Mouse (Mus musculus) lung, embryonic 14.5 days (tissue): ENCODE measurements at regions not wholly inside any gene's neighbourhood (a gene's known extent, or its start where the extent isn't known, plus 50 kb on each side); places are given as distances from the start of the nearest gene placed in this dataset.

Experiments used
- ATAC-seq: fragments of 200-750 bp; cut with Nextera tagmentation; 2 replicates; pipeline ENCODE4 v1.8.0; 2017; ENCODE audit warnings: mild to moderate bottlenecking, moderate TSS enrichment, moderate library complexity; ENCODE audit not compliant: insufficient read depth
- DNase-seq: peaks from one replicate; pipeline ENCODE4 v3.0.0-alpha.2; 2015
- H3K27ac ChIP-seq: fragments of 300-500 bp; sonication (generic); 2 replicates; pipeline ENCODE4 v1.5.1; 2014; ENCODE audit warnings: low read depth, mild to moderate bottlenecking, moderate library complexity
- H3K27me3 ChIP-seq: fragments of 300-500 bp; sonication (generic); 2 replicates; pipeline ENCODE4 v1.6.1; 2014; ENCODE audit warnings: low read length, control low read depth; ENCODE audit not compliant: insufficient read depth
- H3K36me3 ChIP-seq: fragments of 300-500 bp; sonication (generic); 2 replicates; pipeline ENCODE4 v1.6.1; 2014; ENCODE audit warnings: control low read depth; ENCODE audit not compliant: insufficient read depth
- H3K4me1 ChIP-seq: fragments of 300-500 bp; sonication (generic); 2 replicates; pipeline ENCODE4 v1.6.1; 2014; ENCODE audit warnings: antibody characterized with exemption, control low read depth; ENCODE audit not compliant: insufficient read depth
- H3K4me2 ChIP-seq: fragments of 300-500 bp; sonication (generic); 2 replicates; pipeline ENCODE4 v1.6.1; 2014; ENCODE audit warnings: mild to moderate bottlenecking
- H3K4me3 ChIP-seq: fragments of 300-500 bp; sonication (generic); 2 replicates; pipeline ENCODE4 v1.5.1; 2014; ENCODE audit warnings: low read depth, low read length
- H3K9ac ChIP-seq: fragments of 300-500 bp; sonication (generic); 2 replicates; pipeline ENCODE4 v1.6.1; 2014
- H3K9me3 ChIP-seq: fragments of 300-500 bp; sonication (generic); 2 replicates; pipeline ENCODE4 v1.6.1; 2016; ENCODE audit warnings: low read depth, low read length, control low read depth
- CTCF ChIP-seq: IDR thresholded peaks from 2 replicates; pipeline ENCODE4 v1.5.1; 2016; ENCODE audit warnings: antibody characterized with exemption, low read depth
- WGBS: fragments of 180-500 bp; shearing (Covaris S2); extraction: QIAGEN DNeasy Blood & Tissue Kit; methylation state at CpG from one replicate; pipeline ENCODE4 v1.1.7; 2014; 5-methylcytosine and 5-hydroxymethylcytosine counted together

DNA sequence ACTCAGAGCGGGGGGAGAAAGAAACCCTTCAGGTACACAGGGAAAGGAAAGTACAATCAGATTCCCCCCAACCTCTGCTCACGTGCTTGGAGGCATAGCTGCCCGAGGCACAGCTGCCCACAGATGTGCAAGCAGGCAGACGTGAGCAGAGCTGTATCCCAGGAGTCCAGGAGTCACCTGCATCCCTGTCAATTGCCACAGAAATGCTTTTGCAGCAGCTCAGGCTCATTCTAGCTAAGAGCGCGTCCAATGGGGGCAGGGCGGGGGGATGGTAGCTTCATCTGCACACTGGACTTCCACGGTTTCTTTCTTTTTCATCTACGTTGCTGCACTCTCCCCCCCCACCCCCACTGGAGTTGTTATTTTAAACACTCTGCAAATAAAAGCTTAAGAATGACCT, 66.0 kb upstream of the Fat4 start:
- Histone ChIP-seq H3K9ac (no peak overlapping the region), H3K36me3 (no peaks in the 10 kb centered on the region), H3K4me3 (no peak overlapping the region), H3K27ac (no peak overlapping the region), H3K4me2 (peak overlapping the region; percentile 35; the same call in 1 of the 2 replicates), H3K27me3 (no peaks in the 10 kb centered on the region), H3K4me1 (peaks cover 8% of the 10 kb centered on the region), H3K9me3 (no peaks in the 10 kb centered on the region)
- ATAC-seq (peak; percentile 56; the same call in 1 of the 2 replicates), DNase-seq (no peak)
- TF ChIP-seq CTCF = no peak
- WGBS = 26% methylated on average over 9 of the region's 9 CpGs

GRCm38 (mm10) chr3:38820315-38820714, 66.4 kb upstream of the Fat4 start:
- no peaks in the 10 kb centered on the region for H3K36me3 ChIP-seq
- DNase-seq (no peak), ATAC-seq (peak; percentile 60; the same call in 1 of the 2 replicates)
- WGBS = 77% methylated on average over 7 of the region's 7 CpGs
- H3K4me1 ChIP-seq = peaks cover 8% of the 10 kb centered on the region
- no peak overlapping the region for H3K27ac ChIP-seq
- H3K4me3 ChIP-seq = no peak overlapping the region
- H3K27me3 ChIP-seq = no peaks in the 10 kb centered on the region
- TF ChIP-seq CTCF = no peak
- H3K9me3 ChIP-seq = no peaks in the 10 kb centered on the region
- H3K9ac ChIP-seq = no peak overlapping the region
- no peak overlapping the region for H3K4me2 ChIP-seq

- Histone ChIP-seq H3K27me3 (no peaks in the 10 kb centered on the region), H3K9ac (no peak overlapping the region), H3K4me1 (peaks cover 8% of the 10 kb centered on the region), H3K27ac (no peak overlapping the region), H3K9me3 (no peaks in the 10 kb centered on the region), H3K36me3 (no peaks in the 10 kb centered on the region), H3K4me2 (no peak overlapping the region), H3K4me3 (no peak overlapping the region)
- DNase-seq (no peak), ATAC-seq (no peak)
- TF ChIP-seq CTCF = no peak
- WGBS = 69% methylated on average over 5 of the region's 5 CpGs
Observed at GRCm38 (mm10) chr3:38817651-38818050, 69.1 kb upstream of the Fat4 start.

DNA sequence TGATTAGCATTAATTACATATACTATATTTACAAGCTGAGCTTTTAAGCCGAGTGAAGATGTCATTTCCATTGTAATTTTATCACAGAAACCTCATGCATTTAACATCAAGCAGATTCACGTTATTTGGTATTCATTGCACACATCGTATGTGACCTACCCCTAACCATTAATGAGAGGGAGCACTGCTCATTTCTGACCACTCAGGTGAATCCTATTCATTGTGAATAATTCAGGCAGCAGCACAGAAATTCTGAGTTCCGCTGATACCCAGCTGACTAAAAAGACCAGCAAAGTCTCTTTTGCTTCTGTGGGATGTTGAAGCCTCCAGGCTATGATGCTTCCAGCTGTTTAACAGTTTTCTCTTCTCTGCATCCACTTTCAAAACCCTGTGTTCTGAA, 74.3 kb upstream of the Fat4 start:
- H3K27me3 ChIP-seq = no peaks in the 10 kb centered on the region
- H3K9ac ChIP-seq = no peak overlapping the region
- no peak for TF ChIP-seq CTCF
- no peaks in the 10 kb centered on the region for H3K9me3 ChIP-seq
- DNase-seq (no peak), ATAC-seq (no peak)
- no peak overlapping the region for H3K27ac ChIP-seq
- H3K4me3 ChIP-seq = no peak overlapping the region
- no peak overlapping the region for H3K4me2 ChIP-seq
- 79% methylated on average over 4 of the region's 4 CpGs for WGBS
- no peaks in the 10 kb centered on the region for H3K4me1 ChIP-seq
- H3K36me3 ChIP-seq = no peaks in the 10 kb centered on the region

DNA sequence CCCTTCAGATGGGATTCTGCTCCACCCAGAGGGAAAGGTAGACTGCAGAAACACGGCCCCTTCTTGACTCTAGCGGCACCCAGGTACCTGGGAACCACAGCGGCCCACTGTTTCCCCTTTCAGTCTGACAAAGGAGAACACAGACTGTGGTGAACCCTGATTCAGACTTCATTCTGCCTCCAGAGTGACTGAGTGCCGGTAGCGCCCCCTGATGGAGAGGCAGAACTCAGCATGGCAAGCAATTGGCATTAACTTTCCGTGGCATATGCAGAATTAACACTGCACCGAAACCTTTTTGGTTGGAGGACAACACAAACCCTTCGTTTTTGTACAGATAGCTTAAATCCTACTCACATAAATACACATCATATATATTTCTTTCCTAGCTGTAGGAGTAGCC, 75.1 kb upstream of the Fat4 start:
- no peak overlapping the region for H3K27ac ChIP-seq
- DNase-seq = no peak
- ATAC-seq = no peak
- H3K4me3 ChIP-seq = no peak overlapping the region
- 84% methylated on average over 8 of the region's 8 CpGs for WGBS
- H3K9me3 ChIP-seq = no peaks in the 10 kb centered on the region
- 0 out of 2 replicates have a peak, but pooled peaks cover 3% of the 10 kb centered on the region for H3K4me1 ChIP-seq
- peak; percentile 36; the same call in 1 of the 2 replicates for TF ChIP-seq CTCF
- H3K4me2 ChIP-seq = no peak overlapping the region
- no peaks in the 10 kb centered on the region for H3K36me3 ChIP-seq
- H3K27me3 ChIP-seq = no peaks in the 10 kb centered on the region
- H3K9ac ChIP-seq = no peak overlapping the region

- peak; percentile 43; the same call in 1 of the 2 replicates for ATAC-seq
- H3K36me3 ChIP-seq = no peaks in the 10 kb centered on the region
- 51% methylated on average over 1 of the region's 1 CpGs for WGBS
Observed at GRCm38 (mm10) chr3:38806469-38807055, 80.2 kb upstream of the Fat4 start.

DNA sequence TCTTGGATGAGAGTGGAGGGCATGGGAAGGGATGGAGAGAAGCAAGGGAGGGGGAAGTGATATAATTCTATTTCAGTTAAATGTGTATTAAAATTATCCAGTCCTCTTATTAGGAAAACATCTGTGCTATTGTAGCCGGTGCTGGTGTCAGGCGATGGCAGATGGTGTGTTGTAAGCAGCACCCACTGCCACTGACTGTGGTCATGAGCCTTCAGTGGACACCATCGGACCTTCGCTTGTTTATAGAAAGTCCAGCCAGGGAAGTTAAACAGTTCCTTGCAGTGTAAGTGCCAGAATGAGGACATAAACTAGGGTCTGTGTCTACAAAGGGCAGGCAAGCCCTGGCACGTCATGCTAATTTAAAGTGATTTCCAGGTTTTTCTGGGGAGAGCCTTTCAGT, 80.7 kb upstream of the Fat4 start:
- TF ChIP-seq CTCF = no peak
- WGBS = 28% methylated on average over 5 of the region's 5 CpGs
- Histone ChIP-seq H3K27me3 (no peaks in the 10 kb centered on the region), H3K4me1 (peaks cover 7% of the 10 kb centered on the region; the same call in 1 of the 2 replicates), H3K4me3 (no peak overlapping the region), H3K36me3 (no peaks in the 10 kb centered on the region), H3K4me2 (no peak overlapping the region), H3K9me3 (no peaks in the 10 kb centered on the region), H3K9ac (no peak overlapping the region), H3K27ac (no peak overlapping the region)
- DNase-seq (peak; percentile 86), ATAC-seq (peak; percentile 97)

More at GRCm38 (mm10) chr3:38806469-38807055, 80.2 kb upstream of the Fat4 start:
- Histone ChIP-seq H3K9ac (no peak overlapping the region), H3K27ac (peak overlapping the region; percentile 24; the same call in 1 of the 2 replicates), H3K9me3 (no peaks in the 10 kb centered on the region), H3K4me2 (no peak overlapping the region), H3K27me3 (no peaks in the 10 kb centered on the region), H3K4me1 (peaks cover 7% of the 10 kb centered on the region; the same call in 1 of the 2 replicates), H3K4me3 (no peak overlapping the region)
- DNase-seq = peak; percentile 10
- TF ChIP-seq CTCF = no peak
